Mouse (Mus musculus) midbrain, embryonic 11.5 days (tissue): ENCODE data around the gene Sdhaf2. TPM values are rescaled to one million over a fixed set of nuclear protein-coding genes. Genes with fewer than 3 reads are reported as not detected.

Experiments used
- ATAC-seq: fragments of 200-750 bp; cut with Nextera tagmentation; 2 replicates; pipeline ENCODE4 v1.8.0; 2017; ENCODE audit warnings: moderate TSS enrichment, moderate library complexity; ENCODE audit not compliant: low FRiP score
- DNase-seq: peaks from one replicate; pipeline ENCODE4 v3.0.0; 2015; ENCODE audit warnings: low spot score; ENCODE audit errors: missing footprints
- H3K27ac ChIP-seq: fragments of 300-500 bp; sonication (generic); 2 replicates; pipeline ENCODE4 v1.5.1; 2014; ENCODE audit warnings: low read depth, low read length
- H3K27me3 ChIP-seq: fragments of 300-500 bp; sonication (generic); 2 replicates; pipeline ENCODE4 v1.6.1; 2014; ENCODE audit warnings: mild to moderate bottlenecking, low read length, moderate library complexity, mixed read lengths; ENCODE audit not compliant: control insufficient read depth, insufficient read depth
- H3K36me3 ChIP-seq: fragments of 300-500 bp; sonication (generic); 2 replicates; pipeline ENCODE4 v1.6.1; 2014; ENCODE audit warnings: mild to moderate bottlenecking, low read length, moderate library complexity, mixed read lengths; ENCODE audit not compliant: control insufficient read depth, insufficient read depth
- H3K4me1 ChIP-seq: fragments of 300-500 bp; sonication (generic); 2 replicates; pipeline ENCODE4 v1.6.1; 2014; ENCODE audit warnings: low read length; ENCODE audit not compliant: control insufficient read depth, insufficient read depth
- H3K4me2 ChIP-seq: fragments of 300-500 bp; sonication (generic); 2 replicates; pipeline ENCODE4 v1.6.1; 2014; ENCODE audit warnings: mild to moderate bottlenecking, moderate library complexity
- H3K4me3 ChIP-seq: fragments of 300-500 bp; sonication (generic); 2 replicates; pipeline ENCODE4 v1.5.1; 2014; ENCODE audit warnings: low read depth, low read length
- H3K9ac ChIP-seq: fragments of 300-500 bp; sonication (generic); 2 replicates; pipeline ENCODE4 v1.6.1; 2014; ENCODE audit warnings: low read length
- H3K9me3 ChIP-seq: fragments of 300-500 bp; sonication (generic); 2 replicates; pipeline ENCODE4 v1.6.1; 2016; ENCODE audit warnings: low read length; ENCODE audit not compliant: control insufficient read depth
- WGBS: fragments of 180-500 bp; shearing (Covaris S2); extraction: QIAGEN DNeasy Blood & Tissue Kit; methylation state at CpG from one replicate; pipeline ENCODE4 v1.1.7; 2014; 5-methylcytosine and 5-hydroxymethylcytosine counted together
- polyA plus RNA-seq: library from polyadenylated mRNA; unstranded; fragments of >200 nt; fragmentation: Nextera tagmentation; extraction: Ambion mirVana; gene quantifications from 2 replicates; pipeline ENCODE4 v1.2.1, GENCODE M21; 2014

Gene Sdhaf2
- polyA plus RNA-seq, 1 experiment from 2014 or later, result 59.3 TPM

GRCm38 (mm10) chr19:10520355-10520754 lies 5.6 kb downstream of the Sdhaf2 start:
- no peak overlapping the region for H3K9ac ChIP-seq
- H3K27ac ChIP-seq, result no peak overlapping the region
- H3K9me3 ChIP-seq, result no peaks in the 10 kb centered on the region
- no peaks in the 10 kb centered on the region for H3K27me3 ChIP-seq
- no peak overlapping the region for H3K4me2 ChIP-seq
- no peak for ATAC-seq
- no peak overlapping the region for H3K4me3 ChIP-seq
- 43% methylated on average over 1 of the region's 1 CpGs for WGBS
- no peaks in the 10 kb centered on the region; the same call in 1 of the 2 replicates for H3K36me3 ChIP-seq
- no peak for DNase-seq
- peaks cover 5% of the 10 kb centered on the region; the same call in 1 of the 2 replicates for H3K4me1 ChIP-seq

GRCm38 (mm10) chr19:10510759-10511330 lies 15.1 kb downstream of the Sdhaf2 start:
- Histone ChIP-seq H3K4me2 (no peak overlapping the region), H3K9ac (no peak overlapping the region), H3K27me3 (no peaks in the 10 kb centered on the region), H3K4me1 (no peaks in the 10 kb centered on the region), H3K36me3 (peaks cover 3% of the 10 kb centered on the region), H3K27ac (no peak overlapping the region), H3K4me3 (no peak overlapping the region), H3K9me3 (no peaks in the 10 kb centered on the region)
- no peak for DNase-seq
- WGBS, result 85% methylated on average over 6 of the region's 6 CpGs
- ATAC-seq, result no peak

- Histone ChIP-seq H3K9me3 (no peaks in the 10 kb centered on the region), H3K27ac (no peak overlapping the region), H3K36me3 (peaks cover 6% of the 10 kb centered on the region), H3K27me3 (no peaks in the 10 kb centered on the region), H3K9ac (no peak overlapping the region), H3K4me1 (no peaks in the 10 kb centered on the region), H3K4me2 (no peak overlapping the region), H3K4me3 (no peak overlapping the region)
- WGBS, result 3% methylated on average over 4 of the region's 4 CpGs
- peak; percentile 78; the same call in 1 of the 2 replicates for ATAC-seq
- DNase-seq, result peak; percentile 97
Observed at GRCm38 (mm10) chr19:10502571-10502970, 23.4 kb downstream of the Sdhaf2 start.

- H3K9ac ChIP-seq, result no peak overlapping the region
- no peak overlapping the region for H3K27ac ChIP-seq
- 0 out of 2 replicates have a peak, but pooled peaks cover 2% of the 10 kb centered on the region for H3K4me1 ChIP-seq
- no peak for ATAC-seq
- H3K27me3 ChIP-seq, result no peaks in the 10 kb centered on the region
- DNase-seq, result no peak
- no peak overlapping the region for H3K4me3 ChIP-seq
- 92% methylated on average over 8 of the region's 8 CpGs for WGBS
- no peak overlapping the region for H3K4me2 ChIP-seq
- peaks cover 4% of the 10 kb centered on the region; the same call in 1 of the 2 replicates for H3K36me3 ChIP-seq
- no peaks in the 10 kb centered on the region for H3K9me3 ChIP-seq
Observed at GRCm38 (mm10) chr19:10500581-10500980, 25.4 kb downstream of the Sdhaf2 start.

- H3K27me3 ChIP-seq, result no peaks in the 10 kb centered on the region
- ATAC-seq, result no peak
- H3K4me1 ChIP-seq, result 0 out of 2 replicates have a peak, but pooled peaks cover 2% of the 10 kb centered on the region
- H3K9me3 ChIP-seq, result no peaks in the 10 kb centered on the region
- no peak overlapping the region for H3K4me3 ChIP-seq
- peaks cover 4% of the 10 kb centered on the region; the same call in 1 of the 2 replicates for H3K36me3 ChIP-seq
- DNase-seq, result no peak
- no peak overlapping the region for H3K9ac ChIP-seq
- H3K4me2 ChIP-seq, result no peak overlapping the region
- 59% methylated on average over 8 of the region's 8 CpGs for WGBS
- H3K27ac ChIP-seq, result no peak overlapping the region
Observed at GRCm38 (mm10) chr19:10497512-10498160, 28.3 kb downstream of the Sdhaf2 start.

- ATAC-seq (no peak), DNase-seq (no peak)
- Histone ChIP-seq H3K27me3 (no peaks in the 10 kb centered on the region), H3K4me1 (0 out of 2 replicates have a peak, but pooled peaks cover 2% of the 10 kb centered on the region), H3K4me2 (no peak overlapping the region), H3K27ac (no peak overlapping the region), H3K4me3 (no peak overlapping the region), H3K9me3 (no peaks in the 10 kb centered on the region), H3K9ac (no peak overlapping the region), H3K36me3 (peaks cover 2% of the 10 kb centered on the region; the same call in 1 of the 2 replicates)
- 51% methylated on average over 2 of the region's 2 CpGs for whole genome bisulfite sequencing
Observed at GRCm38 (mm10) chr19:10496976-10497375, 29.0 kb downstream of the Sdhaf2 start.

GRCm38 (mm10) chr19:10495670-10496069 lies 30.3 kb downstream of the Sdhaf2 start:
- H3K36me3 ChIP-seq, result no peaks in the 10 kb centered on the region
- 89% methylated on average over 1 of the region's 1 CpGs for WGBS
- no peak overlapping the region for H3K4me2 ChIP-seq
- no peak overlapping the region for H3K27ac ChIP-seq
- no peaks in the 10 kb centered on the region for H3K9me3 ChIP-seq
- no peaks in the 10 kb centered on the region for H3K27me3 ChIP-seq
- no peak overlapping the region for H3K4me3 ChIP-seq
- no peak overlapping the region for H3K9ac ChIP-seq
- 0 out of 2 replicates have a peak, but pooled peaks cover 2% of the 10 kb centered on the region for H3K4me1 ChIP-seq
- DNase-seq (no peak), ATAC-seq (no peak)

GRCm38 (mm10) chr19:10486264-10486738 lies 39.6 kb downstream of the Sdhaf2 start:
- Histone ChIP-seq H3K27ac (no peak overlapping the region), H3K36me3 (no peaks in the 10 kb centered on the region), H3K4me3 (no peak overlapping the region), H3K9me3 (no peaks in the 10 kb centered on the region), H3K9ac (no peak overlapping the region), H3K27me3 (no peaks in the 10 kb centered on the region), H3K4me2 (no peak overlapping the region), H3K4me1 (peaks cover 9% of the 10 kb centered on the region)
- 25% methylated on average over 9 of the region's 9 CpGs for WGBS
- DNase-seq, result peak; percentile 92
- peak; percentile 78 for ATAC-seq

- no peak within 1 kb of the TSS for H3K9ac ChIP-seq
- H3K4me3 ChIP-seq, result no peak within 1 kb of the TSS
- H3K4me2 ChIP-seq, result no peak within 1 kb of the TSS
- no peaks in the 10 kb centered on the region for H3K36me3 ChIP-seq
- WGBS, result 26% methylated on average over 6 of the region's 6 CpGs
- peak; percentile 94 for DNase-seq
- ATAC-seq, result peak; percentile 82
- H3K27ac ChIP-seq, result no peak within 1 kb of the TSS
- peaks cover 9% of the 10 kb centered on the region for H3K4me1 ChIP-seq
- H3K27me3 ChIP-seq, result no peaks in the 10 kb centered on the region
- no peaks in the 10 kb centered on the region for H3K9me3 ChIP-seq
Observed at GRCm38 (mm10) chr19:10482703-10483102, 43.2 kb downstream of the Sdhaf2 start, which contains the start of gene Ppp1r32. Gene Ppp1r32, minus strand, starts transcription at chr19:10482928.
